Mouse (Mus musculus) brain, embryonic 14.5 days (tissue): ENCODE data around the gene Col6a3.

Experiments
- CTCF ChIP-seq: fragments of 200-500 bp; IDR thresholded peaks from 2 replicates; pipeline ENCODE4 v1.5.1; 2012; ENCODE audit warnings: inconsistent platforms, mild to moderate bottlenecking, moderate library complexity, borderline replicate concordance; ENCODE audit not compliant: insufficient read depth, insufficient read length; ENCODE audit errors: extremely low read depth
- POLR2A ChIP-seq: fragments of 200-500 bp; IDR thresholded peaks from 2 replicates; pipeline ENCODE4 v1.6.1; 2012; ENCODE audit warnings: mild to moderate bottlenecking, inconsistent platforms, borderline replicate concordance; ENCODE audit not compliant: poor library complexity, insufficient read depth, insufficient read length, severe bottlenecking; ENCODE audit errors: extremely low read depth

GRCm38 (mm10) chr1:90793368-90793767 is 50.4 kb downstream of the Col6a3 start:
- TF ChIP-seq CTCF (no peak; the same call in 1 of the 2 replicates), POLR2A (no peak)
